Mouse (Mus musculus) liver, adult (tissue): Measurements from ENCODE around the gene Rapgef3.

Source experiments
- GATA4 ChIP-seq: IDR thresholded peaks from 2 replicates; pipeline ENCODE4 v1.6.1; 2014; ENCODE audit warnings: mild to moderate bottlenecking, low read length; ENCODE audit not compliant: insufficient replicate concordance

Rapgef3 gene

DNA sequence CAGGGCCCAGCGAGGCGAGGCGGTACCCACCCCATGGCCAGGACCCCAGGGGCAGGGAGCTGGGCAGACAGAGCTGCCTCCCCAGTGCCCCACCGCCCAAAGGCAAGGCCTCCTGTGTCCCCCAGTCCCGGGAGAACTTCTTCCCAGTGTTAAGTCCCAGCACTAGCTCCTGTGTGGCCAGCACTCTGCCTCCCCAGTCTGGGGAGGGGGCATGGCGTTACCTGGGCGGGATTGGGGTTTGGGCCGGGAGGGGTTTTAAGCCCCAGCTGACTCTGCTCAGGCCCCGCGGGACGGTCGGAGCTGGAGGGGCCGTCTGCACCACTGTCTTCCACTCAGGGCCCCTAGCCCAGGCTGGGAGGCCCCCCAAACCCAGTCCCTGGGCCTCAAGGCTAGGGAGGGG, 33.1 kb upstream of the Rapgef3 start:
- TF ChIP-seq GATA4, result no peak

DNA sequence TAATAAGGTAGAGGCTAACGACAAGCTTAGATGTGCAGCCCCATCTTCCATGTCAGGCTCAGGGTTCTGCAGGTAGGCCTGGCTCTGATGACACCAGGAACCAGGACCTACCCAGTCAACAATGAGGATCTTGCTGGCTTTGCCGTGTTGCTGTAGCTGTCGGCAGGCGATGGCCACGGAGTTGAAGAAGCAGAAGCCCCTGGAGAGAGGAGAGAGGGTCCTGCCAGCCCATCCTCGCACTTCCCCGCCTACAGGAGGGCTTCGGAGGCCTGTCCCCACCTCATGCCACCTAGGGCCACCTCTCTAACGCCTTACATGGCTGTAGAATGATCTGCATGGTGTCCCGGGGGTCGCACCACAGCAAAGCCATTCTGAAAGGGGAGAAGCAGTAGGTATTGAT, 31.7 kb upstream of the Rapgef3 start:
- TF ChIP-seq GATA4, result no peak

DNA sequence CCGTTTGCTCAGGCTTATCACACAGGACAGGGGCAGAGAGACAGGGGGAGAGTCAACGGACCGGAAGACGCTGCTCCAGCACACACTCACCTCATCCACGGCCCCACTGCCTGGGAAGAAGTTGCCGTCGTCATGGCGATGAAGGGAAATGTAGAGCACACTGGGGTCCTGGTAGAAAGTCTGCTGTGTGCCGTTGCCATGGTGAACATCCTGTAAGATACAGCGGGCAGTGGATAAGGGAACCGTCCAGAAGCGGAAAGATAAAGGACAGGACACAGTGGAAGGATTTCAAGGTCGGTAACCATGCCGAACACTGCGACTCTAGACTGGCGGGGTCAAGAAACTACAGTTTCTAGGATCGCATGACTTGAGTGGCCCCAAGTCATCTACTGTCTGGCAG, 30.4 kb upstream of the Rapgef3 start:
- TF ChIP-seq GATA4, result peak; percentile 92

DNA sequence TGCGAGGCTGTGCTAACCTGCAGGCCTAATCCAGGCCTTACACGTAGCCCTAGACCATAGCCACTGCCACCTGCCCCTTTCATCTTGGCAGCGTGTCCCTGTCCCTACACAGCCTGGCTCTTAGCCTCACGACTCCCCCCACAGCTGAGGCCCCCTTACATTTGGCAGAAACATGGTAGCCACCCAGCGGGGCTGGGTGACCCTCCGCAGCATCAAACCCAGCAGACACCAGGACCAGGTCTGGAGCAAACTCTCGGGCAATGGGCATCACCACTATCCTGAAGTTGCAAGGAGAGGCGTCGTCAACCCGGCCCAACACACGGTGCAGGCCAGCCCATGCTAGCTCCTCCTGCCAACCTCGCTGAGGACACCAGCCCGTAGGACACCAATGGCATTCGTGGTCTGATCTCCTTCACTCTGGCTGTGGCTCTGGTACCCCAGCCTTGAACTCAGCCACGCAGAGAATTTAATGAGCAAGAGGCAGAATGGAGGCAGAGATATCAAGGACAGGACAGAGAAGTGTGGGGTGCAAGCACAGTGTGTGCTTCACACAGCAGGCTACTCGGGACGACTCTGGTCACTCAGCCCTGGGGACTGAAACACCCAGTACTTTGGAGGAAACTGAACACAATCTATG, 29.0 kb upstream of the Rapgef3 start:
- no peak for TF ChIP-seq GATA4

DNA sequence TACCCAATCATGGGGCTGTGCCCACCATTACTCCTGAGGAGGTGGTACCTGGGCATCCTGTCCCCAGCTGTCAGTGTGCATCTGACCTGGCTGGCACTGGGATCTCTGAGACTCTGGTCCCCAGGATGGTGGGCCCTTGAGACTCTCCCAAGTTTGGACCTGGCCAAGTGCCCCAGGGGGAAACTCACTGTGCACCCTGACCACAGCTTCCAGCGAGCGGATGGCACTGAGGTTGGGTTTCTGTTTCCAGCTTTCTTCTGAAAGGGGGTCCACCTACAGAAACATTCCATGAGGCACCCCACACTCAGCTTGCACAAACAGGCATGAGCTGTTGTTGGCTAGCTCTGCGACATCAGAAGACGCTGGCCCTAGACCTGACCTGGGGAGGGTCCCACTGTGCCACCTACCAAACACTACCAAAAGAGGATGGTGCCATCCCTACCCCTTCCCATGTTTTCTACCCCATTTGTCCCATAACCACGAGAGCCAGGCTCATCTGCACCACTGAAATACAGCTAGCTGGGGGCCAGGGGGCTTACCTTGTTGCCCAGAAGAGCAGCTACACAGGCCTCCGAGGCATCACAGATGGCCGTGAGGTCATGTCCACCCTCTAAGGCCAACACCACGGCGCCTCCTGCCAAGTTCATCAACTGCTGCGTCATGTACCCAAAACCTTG, 27.9 kb upstream of the Rapgef3 start:
- TF ChIP-seq GATA4, result no peak

GRCm38 (mm10) chr15:97794268-97794667, 26.5 kb upstream of the Rapgef3 start:
- no peak for TF ChIP-seq GATA4

DNA sequence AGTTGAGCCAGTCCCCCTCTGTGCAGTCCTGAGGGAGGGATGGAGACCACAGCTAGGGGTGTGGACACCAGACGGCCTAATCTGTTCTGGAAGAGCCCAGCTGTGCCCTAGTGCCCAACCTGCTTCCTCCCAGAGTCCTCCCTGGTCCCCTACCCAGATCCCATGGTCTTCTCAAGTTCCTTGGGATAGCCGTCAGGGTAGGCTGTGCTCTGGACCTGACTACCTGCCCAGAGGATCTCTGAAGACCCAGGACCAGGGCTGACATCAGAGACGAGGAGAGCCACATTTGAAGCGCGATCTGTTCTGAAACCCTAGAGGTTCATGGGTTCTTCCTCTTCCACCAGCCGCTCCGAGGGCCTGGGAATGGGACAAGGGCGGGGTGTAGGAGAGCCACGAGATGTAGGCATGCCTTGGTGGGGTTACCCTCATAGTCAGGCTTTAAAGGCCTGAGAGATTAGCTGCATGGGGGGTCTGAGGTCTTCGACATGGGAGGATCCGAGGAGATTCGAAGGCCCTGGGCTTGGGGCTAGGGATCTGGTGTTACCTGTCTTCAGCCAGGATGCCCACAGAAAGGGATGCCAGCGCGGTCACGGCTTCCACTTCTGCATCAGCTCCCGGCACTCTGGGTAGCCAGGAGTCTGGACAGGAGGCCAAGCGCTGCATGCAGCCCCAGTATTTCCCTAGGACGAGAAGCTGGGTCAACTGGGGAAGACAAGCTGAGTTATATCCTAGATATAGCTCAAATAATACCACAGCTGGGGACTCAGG, 25.8 kb upstream of the Rapgef3 start:
- no peak for TF ChIP-seq GATA4

GRCm38 (mm10) chr15:97791126-97791700, 23.4 kb upstream of the Rapgef3 start:
- no peak for TF ChIP-seq GATA4

- TF ChIP-seq GATA4, result peak; percentile 54; the same call in 1 of the 2 replicates
Measured at GRCm38 (mm10) chr15:97789761-97790505, 22.2 kb upstream of the Rapgef3 start.

DNA sequence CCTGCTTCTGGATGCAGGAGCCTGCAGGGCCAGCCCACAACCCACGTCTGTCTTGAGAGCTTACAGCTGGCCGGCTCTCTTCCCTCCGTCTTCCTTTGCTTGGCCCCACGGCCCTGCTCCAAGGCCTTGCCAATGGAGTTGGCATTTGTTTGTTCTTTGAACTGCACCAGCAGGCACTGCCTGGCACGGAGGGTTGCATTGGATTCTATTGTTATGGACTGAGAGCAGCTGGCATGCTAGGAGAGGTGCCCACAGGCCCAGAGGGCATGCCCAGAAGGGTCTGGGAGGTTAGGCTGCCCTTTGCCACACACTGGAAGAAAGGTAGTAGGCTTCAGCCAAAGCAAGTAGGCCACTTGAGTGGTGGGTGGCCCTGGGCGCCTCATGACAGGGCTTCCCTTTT, 21.0 kb upstream of the Rapgef3 start:
- TF ChIP-seq GATA4, result no peak

DNA sequence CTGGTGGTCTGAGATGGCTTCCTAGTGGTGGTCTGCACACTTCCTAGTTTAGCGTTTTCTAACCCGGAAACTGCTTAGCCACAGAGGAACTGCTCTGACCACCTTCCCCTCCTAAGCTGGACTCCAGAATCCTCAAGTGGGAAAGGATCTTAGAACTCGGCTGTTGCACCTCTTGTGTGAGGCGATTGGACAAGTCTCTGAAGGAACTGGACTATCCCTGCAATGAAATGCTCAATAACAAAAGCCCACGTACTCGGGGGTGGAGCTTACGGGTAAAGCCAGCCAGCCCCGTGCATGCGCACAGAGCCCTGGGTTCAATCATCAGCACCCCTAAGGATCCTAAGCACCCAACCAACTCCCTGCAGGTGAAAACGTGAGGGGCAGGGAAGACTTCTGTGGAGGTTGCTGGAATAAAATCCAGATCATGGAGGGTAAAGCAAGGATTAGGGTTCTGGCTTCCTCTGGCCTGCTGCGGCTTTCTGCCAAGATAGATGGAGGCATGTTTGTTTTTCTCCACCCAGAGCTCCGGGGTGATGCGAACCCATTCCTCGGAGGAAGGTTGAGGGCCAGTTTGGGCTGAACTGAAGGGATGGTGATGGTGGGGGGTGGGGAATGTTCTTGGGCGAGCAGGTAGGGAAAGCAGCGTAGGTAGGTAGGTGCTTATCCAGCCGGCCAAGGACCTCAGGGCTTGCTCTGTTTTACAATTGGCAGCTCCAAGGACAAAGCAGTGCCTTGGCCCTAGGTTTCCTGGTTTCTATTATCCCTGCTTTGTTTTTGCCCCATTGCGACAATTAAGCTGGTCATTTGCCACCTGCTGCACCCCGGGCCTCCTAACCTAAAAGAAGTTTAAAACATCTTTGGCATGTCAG, 20.3 kb upstream of the Rapgef3 start:
- no peak for TF ChIP-seq GATA4

- no peak for TF ChIP-seq GATA4
Measured at GRCm38 (mm10) chr15:97787148-97787798, 19.5 kb upstream of the Rapgef3 start.

DNA sequence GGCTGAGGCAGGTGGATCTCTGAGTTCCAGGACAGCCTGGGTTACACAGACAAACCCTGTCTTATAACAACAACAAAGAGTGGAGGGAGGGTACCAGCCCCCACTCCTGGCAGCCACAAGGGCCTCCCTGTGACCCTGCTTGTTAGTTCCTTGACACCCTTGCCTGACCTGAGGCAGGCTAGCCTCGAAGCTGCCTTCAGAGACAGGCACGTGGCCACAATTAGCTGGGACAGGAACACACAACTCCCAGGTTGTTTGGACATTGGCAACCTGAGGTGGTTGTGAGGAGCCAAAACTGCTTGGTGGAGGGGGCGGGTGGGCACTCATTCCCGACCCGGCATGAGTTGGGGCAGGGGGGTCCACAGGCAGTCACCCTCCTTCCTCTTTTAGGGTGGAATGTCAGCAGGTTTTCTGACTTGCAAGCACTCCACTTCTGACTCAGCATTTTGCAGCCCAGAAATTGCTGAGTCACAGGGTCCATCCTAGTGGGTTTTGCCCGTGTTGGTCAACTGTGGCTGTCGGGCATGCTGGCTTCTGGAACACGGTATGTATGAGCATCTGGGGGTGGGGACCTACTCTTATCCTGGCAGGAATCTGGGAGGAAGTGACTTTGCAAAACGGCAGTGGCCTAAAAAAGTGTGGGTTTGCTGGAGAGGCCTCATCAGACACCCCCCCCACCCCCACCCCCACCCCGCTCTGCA, 18.8 kb upstream of the Rapgef3 start:
- no peak for TF ChIP-seq GATA4
